Mouse (Mus musculus) heart, postnatal 0 days (tissue): ENCODE results near the gene Fbxo27.

Source experiments
- CTCF ChIP-seq: IDR thresholded peaks from 2 replicates; pipeline ENCODE4 v1.5.1; 2016; ENCODE audit warnings: antibody characterized with exemption, control low read depth, low read depth
- EP300 ChIP-seq: IDR thresholded peaks from 2 replicates; pipeline ENCODE4 v1.6.1; 2016; ENCODE audit warnings: antibody characterized with exemption, low read depth

GRCm38 (mm10) chr7:28727649-28728340, 35.1 kb downstream of the Fbxo27 start:
- TF ChIP-seq CTCF (peak; percentile 40), EP300 (no peak)
